Mouse (Mus musculus) large intestine, adult 2 months (tissue): ENCODE measurements around the gene Gm49450. TPM values are rescaled to one million over a fixed set of nuclear protein-coding genes. Genes with fewer than 3 reads are reported as not detected.

Experiments
- DNase-seq: peaks from one replicate; pipeline ENCODE4 v3.0.0-alpha.2; 2012; ENCODE audit warnings: low read depth, low spot score
- WGBS: fragments of 180-500 bp; shearing (Covaris S2); methylation state at CpG from one replicate; pipeline ENCODE4 v1.1.7; 2018; 5-methylcytosine and 5-hydroxymethylcytosine counted together
- polyA plus RNA-seq: library from polyadenylated mRNA; depleted of rRNA; stranded (reverse); fragments of >200 nt; gene quantifications from 2 replicates; pipeline ENCODE4 v1.2.3, GENCODE M21; 2012; rRNA removed

The Gm49450 gene
- polyA plus RNA-seq, 1 experiment = 0.55 TPM

DNA sequence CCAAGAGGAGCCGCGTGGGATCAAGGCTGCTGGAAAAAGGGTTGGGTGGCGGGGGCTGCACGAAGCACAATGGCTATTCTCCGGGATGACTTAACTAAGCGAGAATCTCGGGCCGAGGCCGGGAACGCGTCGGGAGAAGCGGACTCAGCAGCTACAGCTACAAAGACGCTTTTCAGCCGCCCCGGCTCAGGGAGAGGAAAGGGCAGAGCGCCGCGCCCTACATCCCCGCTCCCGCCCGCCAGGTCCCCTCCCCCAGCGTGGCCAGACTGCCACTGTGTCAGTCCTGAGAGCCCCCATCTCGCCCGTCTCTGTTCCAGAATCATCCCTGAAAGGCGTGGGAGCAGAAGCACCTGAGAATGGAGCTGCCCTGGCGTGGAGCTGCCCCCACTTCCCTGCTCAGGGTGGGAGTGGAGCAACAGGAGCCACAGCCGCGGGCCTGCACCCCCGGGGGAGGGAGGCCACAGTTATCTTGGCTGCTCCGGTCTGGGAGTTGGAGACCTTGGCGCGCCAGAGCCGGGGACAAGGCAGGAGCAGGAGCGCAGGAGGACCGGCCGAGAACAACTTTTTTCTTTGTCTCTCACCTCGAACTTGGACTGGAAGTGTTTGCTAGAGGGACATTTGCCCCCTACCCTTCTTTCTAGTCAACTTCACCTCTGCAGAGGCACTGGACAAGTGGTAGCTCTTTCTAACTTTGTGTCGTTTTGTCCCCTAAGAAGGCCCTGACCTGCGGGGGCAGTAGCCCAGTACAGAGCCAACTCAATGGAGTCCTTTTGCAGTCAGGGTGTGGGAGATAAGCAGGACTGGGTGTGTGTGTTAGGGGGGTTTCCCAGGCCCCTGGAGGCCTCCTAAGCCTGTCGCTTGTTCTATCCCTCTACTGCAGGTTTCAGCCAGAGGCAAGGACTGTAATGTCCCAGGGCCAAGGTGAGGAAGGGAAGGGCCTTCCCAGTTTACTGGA lies 57.4 kb downstream of the Gm49450 start:
- 12% methylated on average over 41 of the region's 41 CpGs for WGBS
- no peak for DNase-seq

DNA sequence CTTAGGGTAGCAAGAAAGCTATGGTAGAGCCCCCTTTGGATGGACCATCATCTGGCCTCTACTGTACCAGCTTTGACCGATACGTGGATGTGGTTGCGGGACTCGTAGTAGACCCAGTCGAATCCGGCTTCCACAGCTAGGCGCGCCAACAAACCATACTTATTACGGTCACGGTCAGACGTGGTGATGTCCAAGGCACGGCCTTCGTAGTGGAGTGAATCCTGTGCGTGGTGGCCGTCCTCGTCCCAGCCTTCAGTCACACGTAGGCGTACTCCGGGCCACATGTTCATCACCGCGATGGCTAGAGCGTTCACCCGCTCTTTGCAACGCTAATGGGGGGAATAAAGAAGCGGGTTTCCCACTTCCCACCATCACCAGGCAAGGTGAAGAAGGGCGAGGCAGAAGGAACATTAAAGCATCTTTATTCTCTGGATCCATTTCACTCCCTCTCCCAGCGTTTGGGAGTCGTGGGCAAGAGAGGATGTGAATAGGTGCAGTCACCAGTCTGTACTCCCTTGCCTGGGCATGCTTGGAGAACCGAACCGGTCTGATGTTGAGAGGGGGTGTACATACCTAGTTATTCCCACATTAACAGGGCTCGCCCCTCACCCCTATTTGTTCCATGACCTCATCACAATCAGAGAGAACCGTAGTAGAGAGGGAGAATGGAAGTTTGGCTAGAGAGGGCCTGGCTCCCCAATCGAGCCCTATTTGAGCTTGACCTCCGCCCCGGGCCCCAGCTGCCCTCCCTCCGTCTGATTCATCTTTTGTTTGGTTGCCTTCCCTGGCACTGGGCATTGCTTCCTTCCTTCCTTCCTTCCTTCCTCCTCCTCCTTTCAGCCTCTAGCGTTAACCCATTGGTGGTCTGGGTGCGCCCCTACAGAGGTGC lies 58.4 kb downstream of the Gm49450 start:
- no peak for DNase-seq
- WGBS = 15% methylated on average over 38 of the region's 38 CpGs

DNA sequence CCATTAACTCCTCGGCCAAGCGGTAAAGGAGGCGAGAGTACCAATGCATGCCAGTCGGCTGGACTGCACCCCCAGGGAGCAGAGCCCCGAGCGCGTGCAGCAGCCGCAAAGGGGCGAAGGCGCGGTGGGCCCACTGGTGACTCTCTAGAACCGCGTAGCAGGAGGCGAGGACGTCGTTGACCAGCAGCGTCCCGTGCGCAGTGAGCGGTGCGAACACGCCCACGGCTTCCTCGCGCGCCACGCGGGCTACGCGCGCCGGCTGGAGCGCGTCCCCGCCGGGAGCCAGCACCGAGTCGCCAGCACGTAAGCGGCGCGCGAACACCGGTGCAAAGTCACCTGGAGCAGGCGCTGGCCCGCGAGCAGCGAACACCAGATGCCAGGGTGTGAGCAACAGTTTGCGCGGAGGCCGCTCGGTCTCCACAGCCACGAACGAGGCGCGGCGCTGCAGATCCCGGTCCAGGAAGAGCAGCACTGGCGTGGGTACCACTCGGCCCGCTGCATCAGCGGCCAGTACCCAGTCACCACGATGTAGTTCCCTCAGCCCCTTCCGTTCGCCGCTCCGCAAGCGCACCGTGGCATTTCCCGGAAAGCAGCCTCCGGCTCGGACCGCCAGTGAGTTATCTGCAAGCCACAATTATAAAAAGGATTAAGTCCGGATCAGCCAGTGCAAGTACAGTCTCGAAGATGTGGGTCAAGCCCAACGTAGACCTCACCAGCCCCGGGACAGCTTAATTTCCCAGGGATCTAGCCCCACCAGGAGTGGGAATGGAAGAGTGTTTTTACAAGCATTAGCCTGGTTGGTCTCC lies 59.2 kb downstream of the Gm49450 start, which contains the start of gene Rhebl1:
Gene Rhebl1 (minus strand): TSS at position 601 of the 806 bp plus-strand sequence.
- under 1% methylated on average over 77 of the region's 77 CpGs for WGBS
- DNase-seq = no peak

DNA sequence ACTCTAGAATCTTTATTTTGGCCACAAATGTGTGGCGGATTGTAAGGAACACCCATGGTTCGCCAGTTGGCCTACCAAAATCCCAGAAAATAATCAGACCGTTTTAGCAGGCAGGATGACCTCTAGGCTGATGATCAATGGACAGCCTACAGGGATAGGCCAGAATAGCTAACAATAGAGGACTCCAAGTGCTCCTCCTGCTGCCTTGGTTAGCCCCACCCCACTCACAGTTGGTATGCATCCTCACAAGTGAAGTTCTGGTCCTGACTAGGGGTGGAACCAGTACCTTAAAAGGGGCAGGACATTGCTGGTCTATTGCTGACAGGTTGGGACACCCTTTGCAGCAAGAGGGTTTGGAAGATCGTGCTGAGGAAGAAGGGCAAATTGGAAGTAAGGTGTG lies 60.3 kb downstream of the Gm49450 start:
- WGBS = 93% methylated on average over 4 of the region's 4 CpGs
- no peak for DNase-seq

DNA sequence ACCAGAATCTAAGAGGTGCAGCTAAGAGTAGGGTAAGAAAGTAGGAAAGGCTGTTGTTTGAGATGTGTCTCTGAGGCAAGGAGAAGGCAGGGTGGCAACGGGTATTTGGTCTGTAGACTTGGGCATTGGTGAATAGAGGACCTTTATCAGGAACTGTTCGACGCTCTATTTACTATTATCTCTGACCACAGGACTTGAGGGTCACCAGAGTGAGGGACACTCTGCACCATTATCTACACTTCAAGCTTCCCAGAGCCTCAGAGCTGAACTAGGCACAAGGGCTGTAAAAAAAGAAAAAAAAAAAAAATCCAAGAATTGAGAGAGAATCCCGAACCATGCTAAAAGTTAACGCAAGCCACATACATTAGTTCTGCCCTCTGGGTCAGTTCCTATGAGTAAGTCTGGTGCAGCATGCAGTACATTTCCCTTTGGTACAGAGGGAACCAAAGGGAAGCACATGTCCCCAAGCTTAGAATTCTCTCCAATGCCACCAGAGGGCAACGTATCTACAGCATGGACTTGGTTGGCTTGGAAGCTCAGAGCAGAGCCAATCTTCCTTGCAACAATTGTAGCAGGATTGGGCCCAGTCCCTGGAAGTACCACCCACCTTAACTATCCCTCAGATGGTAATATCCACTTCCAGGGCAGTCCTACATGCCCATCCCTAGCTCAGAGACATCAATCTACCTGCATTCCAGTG lies 61.3 kb downstream of the Gm49450 start:
- DNase-seq = no peak
- 37% methylated on average over 6 of the region's 6 CpGs for WGBS

DNA sequence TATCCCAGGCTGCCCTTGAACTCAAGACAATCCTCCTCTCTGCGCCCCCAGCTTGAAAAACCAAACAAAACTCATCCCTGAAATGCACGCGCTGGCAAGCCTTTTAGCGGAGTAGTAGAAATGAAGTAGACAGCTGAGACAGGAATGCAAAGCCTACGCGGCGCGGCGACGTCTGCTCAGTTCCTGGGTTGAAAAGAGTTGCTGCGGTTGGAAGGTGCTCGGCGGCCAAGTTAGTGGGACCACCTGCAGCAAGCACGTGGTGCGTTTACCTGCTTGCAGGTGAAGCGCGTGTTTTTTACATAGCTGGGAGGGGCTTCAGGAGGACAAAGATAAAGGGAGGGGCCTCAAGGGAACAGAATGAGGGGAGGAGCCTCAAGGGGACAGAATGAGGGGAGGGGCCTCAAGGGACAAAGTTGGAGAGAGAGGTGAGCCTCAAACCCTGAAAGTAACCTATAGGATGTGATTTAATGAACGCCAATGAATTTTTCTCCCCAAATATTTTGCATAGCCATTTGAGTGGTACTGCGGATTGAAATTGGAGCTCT lies 62.1 kb downstream of the Gm49450 start:
- WGBS = 19% methylated on average over 19 of the region's 19 CpGs
- DNase-seq = no peak

DNA sequence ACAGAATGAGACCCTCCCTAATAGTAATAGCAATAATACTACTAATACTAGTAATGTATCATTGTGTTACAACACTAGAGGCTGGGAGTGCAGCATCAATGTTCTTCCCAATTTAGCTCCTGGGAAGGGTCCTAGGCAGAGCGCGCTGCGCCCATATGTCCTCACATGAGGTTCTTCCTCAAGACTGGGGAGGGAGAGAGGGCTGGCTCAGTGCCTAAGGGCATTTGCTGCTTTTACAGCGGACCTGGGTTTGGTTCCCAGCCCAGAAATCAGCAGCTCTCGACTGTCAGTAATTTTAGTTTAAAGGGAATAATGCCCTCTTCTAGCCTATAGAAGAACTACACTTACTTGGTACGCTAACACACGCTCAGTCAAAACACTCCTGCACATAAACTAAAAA lies 65.8 kb downstream of the Gm49450 start:
- DNase-seq = no peak
- 76% methylated on average over 7 of the region's 7 CpGs for WGBS

DNA sequence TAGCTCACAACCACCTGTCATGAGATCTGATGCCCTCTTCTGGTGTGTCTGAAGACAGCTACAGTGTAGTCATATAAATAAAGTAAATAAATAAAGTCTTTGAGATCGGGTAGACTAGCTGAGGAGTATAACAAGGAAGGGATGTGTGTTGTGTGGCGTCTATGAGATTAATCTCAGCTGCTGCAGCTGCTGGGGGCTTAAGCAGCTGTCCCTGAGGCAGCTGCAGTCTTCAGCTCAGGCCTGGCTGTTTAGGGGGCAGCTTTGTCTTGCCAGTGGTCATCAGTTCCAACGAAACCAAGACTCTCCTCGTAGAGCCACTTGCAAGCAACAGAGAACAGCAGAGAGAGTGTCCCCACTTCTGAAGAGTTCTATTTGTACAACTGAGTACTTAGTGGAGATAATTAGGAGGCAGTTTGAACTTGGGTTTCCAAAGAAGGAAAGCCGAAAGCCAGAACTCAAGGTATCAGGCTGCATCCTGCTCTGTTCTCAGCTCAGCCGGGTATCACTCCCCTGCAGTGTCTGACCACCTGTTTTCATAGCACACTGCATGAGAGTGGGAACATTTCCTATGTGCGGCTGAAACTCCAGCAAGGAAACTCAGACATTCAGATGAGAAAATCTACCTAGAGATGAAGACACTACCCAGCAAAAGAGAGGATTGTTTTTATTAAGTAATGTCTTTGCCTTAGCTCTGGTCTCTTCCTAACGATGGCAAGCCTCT lies 66.5 kb downstream of the Gm49450 start:
- WGBS = 56% methylated on average over 8 of the region's 8 CpGs
- DNase-seq = no peak

DNA sequence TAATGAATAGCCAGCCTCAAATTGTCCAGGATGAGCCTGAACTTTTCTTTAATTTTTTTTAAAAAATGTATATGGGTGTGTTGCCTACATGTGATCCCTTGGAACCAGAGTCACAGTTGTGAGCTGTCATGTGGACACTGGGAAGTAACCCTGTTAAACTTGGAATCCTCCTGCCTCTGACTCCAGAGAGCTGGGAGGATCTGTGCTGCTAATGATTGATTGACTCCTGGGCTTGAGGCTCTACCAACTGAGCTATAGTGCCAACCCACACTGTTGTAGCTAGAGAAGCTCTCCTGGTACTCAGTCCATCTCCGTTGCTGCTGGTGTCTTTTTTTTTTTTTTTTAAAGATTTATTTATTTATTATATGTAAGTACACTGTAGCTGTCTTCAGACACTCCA lies 69.2 kb downstream of the Gm49450 start:
- WGBS = 52% methylated on average over 1 of the region's 1 CpGs
- no peak for DNase-seq

DNA sequence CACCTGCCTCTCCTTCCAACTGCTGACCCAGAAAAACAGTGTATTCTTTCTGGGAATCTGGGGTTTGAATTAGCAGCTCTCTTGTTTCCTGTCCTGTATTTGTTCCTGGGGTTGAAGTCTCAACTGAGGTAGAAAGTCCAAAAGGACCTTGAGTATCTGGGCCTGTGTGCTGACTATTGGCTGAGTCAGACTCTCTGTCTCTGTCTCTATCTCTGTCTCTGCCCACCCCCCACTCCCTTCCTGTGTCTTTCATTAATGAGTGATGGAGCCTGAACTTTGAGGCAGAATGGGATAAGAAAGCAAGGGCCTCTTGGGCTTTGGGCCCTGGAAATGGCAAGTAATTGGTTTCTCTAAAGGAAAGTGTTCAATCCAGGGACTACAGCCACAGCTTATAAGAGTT lies 69.7 kb downstream of the Gm49450 start:
- DNase-seq = no peak

Other genes starting within 250 kb of the Gm49450 start
- 0.27 and 0.32 TPM in 2 replicates for gene Ccdc65, start 245.3 kb downstream of the Gm49450 start, polyA plus RNA-seq
- 20.4 and 28.9 TPM in 2 replicates for gene Fkbp11, start 225.4 kb downstream of the Gm49450 start, polyA plus RNA-seq
- 99.2 and 104 TPM in 2 replicates for gene Arf3, start 190.3 kb downstream of the Gm49450 start, polyA plus RNA-seq
- gene Wnt10b, start 175.4 kb downstream of the Gm49450 start, polyA plus RNA-seq = 0.10 and 0.14 TPM in 2 replicates
- not detected in 2 replicates for gene Wnt1, start 163.7 kb downstream of the Gm49450 start, polyA plus RNA-seq
- 0.03 and 0.12 TPM in 2 replicates for gene Ddn, start 144.1 kb downstream of the Gm49450 start, polyA plus RNA-seq
- 84.9 and 87.2 TPM in 2 replicates for gene Prkag1, start 122.0 kb downstream of the Gm49450 start, polyA plus RNA-seq
- 21.6 and 25.9 TPM in 2 replicates for gene Kmt2d, start 82.3 kb downstream of the Gm49450 start, polyA plus RNA-seq
- 14.8 and 17.5 TPM in 2 replicates for gene Rhebl1, start 59.0 kb downstream of the Gm49450 start, polyA plus RNA-seq
- gene Dhh, start 55.0 kb downstream of the Gm49450 start, polyA plus RNA-seq = 0.48 and 0.63 TPM in 2 replicates
- 65.8 and 140 TPM in 2 replicates for gene Lmbr1l, start 35.3 kb downstream of the Gm49450 start, polyA plus RNA-seq
- 848 and 981 TPM in 2 replicates for gene Tuba1b, start 19.0 kb downstream of the Gm49450 start, polyA plus RNA-seq
- 131 and 155 TPM in 2 replicates for gene Tuba1a, start 152 bp upstream of the Gm49450 start, polyA plus RNA-seq
- 408 and 423 TPM in 2 replicates for gene Tuba1c, start 76.3 kb upstream of the Gm49450 start, polyA plus RNA-seq
- gene Prph, start 101.6 kb upstream of the Gm49450 start, polyA plus RNA-seq = 6.1 and 9.1 TPM in 2 replicates
- 13.2 and 13.4 TPM in 2 replicates for gene Troap, start 121.0 kb upstream of the Gm49450 start, polyA plus RNA-seq
- not detected in 2 replicates for gene C1ql4, start 134.3 kb upstream of the Gm49450 start, polyA plus RNA-seq
- 45.8 and 57.1 TPM in 2 replicates for gene Dnajc22, start 139.6 kb upstream of the Gm49450 start, polyA plus RNA-seq
- gene Spats2, start 172.4 kb upstream of the Gm49450 start, polyA plus RNA-seq = 6.1 and 6.6 TPM in 2 replicates